Mouse (Mus musculus): Measurements from ENCODE around the gene Epha1. TPM values are rescaled to one million over a fixed set of nuclear protein-coding genes. Genes with fewer than 3 reads are reported as not detected.

Epha1 gene
- polyA plus RNA-seq, 1 experiment from 2014 or later, result 0.96 TPM

- no peak for ATAC-seq (ENCODE audit: insufficient number of reproducible peaks, insufficient read depth, low FRiP score, low read depth)
- H3K27me3 ChIP-seq (ENCODE audit: control insufficient read depth, insufficient read depth, low read length), result peaks cover 29% of the 10 kb centered on the region
- H3K9ac ChIP-seq (ENCODE audit: low read length), result no peak overlapping the region
- peaks cover 7% of the 10 kb centered on the region; the same call in 1 of the 2 replicates for H3K36me3 ChIP-seq (ENCODE audit: control insufficient read depth, insufficient read depth, low read length)
- 66% methylated on average over 4 of the region's 4 CpGs for WGBS
- H3K4me1 ChIP-seq (ENCODE audit: control insufficient read depth in 2 of 2, insufficient read depth in 2 of 2, low read length in 2 of 2), result peaks cover under 1 to 2% of the 10 kb centered on the region in 2 experiments; a peak in 2 of 4 replicates
- H3K27ac ChIP-seq (replicated peaks in 1 of 2; ENCODE audit: control insufficient read depth in 1 of 2, insufficient read depth in 1 of 2, low read depth in 2 of 2, low read length in 2 of 2), result no peak overlapping the region
- no peak overlapping the region for H3K4me3 ChIP-seq (ENCODE audit: control insufficient read depth in 1 of 2, insufficient read depth in 1 of 2, low read depth in 1 of 2, low read length in 2 of 2)
- no peak overlapping the region for H3K4me2 ChIP-seq (ENCODE audit: low read length)
- no peaks in the 10 kb centered on the region for H3K9me3 ChIP-seq (ENCODE audit: control insufficient read depth, low read length)
Observed at GRCm38 (mm10) chr6:42318293-42318692, 54.8 kb downstream of the Epha1 start.

- peaks cover 54% of the 10 kb centered on the region for H3K36me3 ChIP-seq (ENCODE audit: control insufficient read depth, insufficient read depth, low read length)
- no peak overlapping the region for H3K27ac ChIP-seq (replicated peaks in 1 of 2; ENCODE audit: control insufficient read depth in 1 of 2, insufficient read depth in 1 of 2, low read depth in 2 of 2, low read length in 2 of 2)
- WGBS, result 73% methylated on average over 2 of the region's 2 CpGs
- no peaks in the 10 kb centered on the region for H3K9me3 ChIP-seq (ENCODE audit: control insufficient read depth, low read length)
- no peaks in the 10 kb centered on the region for H3K27me3 ChIP-seq (ENCODE audit: control insufficient read depth, insufficient read depth, low read length)
- H3K9ac ChIP-seq (ENCODE audit: low read length), result no peak overlapping the region
- no peak overlapping the region for H3K4me3 ChIP-seq (ENCODE audit: control insufficient read depth in 1 of 2, insufficient read depth in 1 of 2, low read depth in 1 of 2, low read length in 2 of 2)
- no peaks in the 10 kb centered on the region for H3K4me1 ChIP-seq (ENCODE audit: control insufficient read depth in 2 of 2, insufficient read depth in 2 of 2, low read length in 2 of 2)
- H3K4me2 ChIP-seq (ENCODE audit: low read length), result no peak overlapping the region
- ATAC-seq (ENCODE audit: insufficient number of reproducible peaks, insufficient read depth, low FRiP score, low read depth), result no peak
Observed at GRCm38 (mm10) chr6:42310427-42311053, 62.5 kb downstream of the Epha1 start.

DNA sequence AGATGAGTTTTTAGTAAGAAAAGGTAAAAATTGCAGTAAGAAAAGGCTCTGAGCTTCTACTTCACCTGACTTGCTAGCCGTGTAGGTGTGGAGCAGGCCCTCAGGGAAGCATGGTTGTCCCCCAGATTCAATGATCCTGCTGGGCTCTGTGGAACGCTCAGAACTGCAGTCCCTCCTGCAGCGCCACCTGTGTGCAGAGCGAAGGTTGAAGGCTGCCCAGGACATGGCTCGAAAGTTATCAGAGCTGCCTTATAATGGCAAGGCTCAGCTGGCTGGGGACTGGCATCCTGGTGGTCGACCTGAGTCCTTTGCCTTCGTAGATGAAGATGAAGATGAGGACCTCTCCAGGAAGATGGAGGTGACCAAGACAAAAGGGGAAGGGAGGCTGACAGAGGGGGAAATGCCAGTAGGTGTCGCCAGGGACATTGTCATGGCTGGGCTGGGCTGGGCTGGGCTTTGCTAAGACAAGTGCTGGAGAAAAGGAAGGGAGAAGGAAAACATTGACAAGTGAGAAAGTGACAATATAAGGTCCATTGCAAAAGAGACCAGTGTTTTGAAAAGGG, 63.2 kb downstream of the Epha1 start:
- peaks cover 54% of the 10 kb centered on the region for H3K36me3 ChIP-seq (ENCODE audit: control insufficient read depth, insufficient read depth, low read length)
- no peak overlapping the region for H3K27ac ChIP-seq (replicated peaks in 1 of 2; ENCODE audit: control insufficient read depth in 1 of 2, insufficient read depth in 1 of 2, low read depth in 2 of 2, low read length in 2 of 2)
- H3K9me3 ChIP-seq (ENCODE audit: control insufficient read depth, low read length), result no peaks in the 10 kb centered on the region
- H3K4me2 ChIP-seq (ENCODE audit: low read length), result no peak overlapping the region
- H3K4me1 ChIP-seq (ENCODE audit: control insufficient read depth in 2 of 2, insufficient read depth in 2 of 2, low read length in 2 of 2), result no peaks in the 10 kb centered on the region
- H3K9ac ChIP-seq (ENCODE audit: low read length), result no peak overlapping the region
- H3K27me3 ChIP-seq (ENCODE audit: control insufficient read depth, insufficient read depth, low read length), result no peaks in the 10 kb centered on the region
- H3K4me3 ChIP-seq (ENCODE audit: control insufficient read depth in 1 of 2, insufficient read depth in 1 of 2, low read depth in 1 of 2, low read length in 2 of 2), result no peak overlapping the region
- 48% methylated on average over 8 of the region's 8 CpGs for WGBS
- ATAC-seq (ENCODE audit: insufficient number of reproducible peaks, insufficient read depth, low FRiP score, low read depth), result no peak

Other genes starting within 250 kb of the Epha1 start
- gene Tas2r139, start 232.3 kb downstream of the Epha1 start, polyA plus RNA-seq (2014; fragmentation: Nextera tagmentation; extraction: Ambion mirVana), result not detected in 2 replicates
- gene Tas2r144, start 157.9 kb downstream of the Epha1 start, polyA plus RNA-seq (2014; fragmentation: Nextera tagmentation; extraction: Ambion mirVana), result not detected in 2 replicates
- 12.5 and 14.5 TPM in 2 replicates for gene Gstk1, start 127.3 kb downstream of the Epha1 start, polyA plus RNA-seq (2014; fragmentation: Nextera tagmentation; extraction: Ambion mirVana)
- 0.23 TPM in 1 of 2 replicates, not detected in the other for gene Tmem139, start 111.3 kb downstream of the Epha1 start, polyA plus RNA-seq (2014; fragmentation: Nextera tagmentation; extraction: Ambion mirVana)
- 30.5 and 30.8 TPM in 2 replicates for gene Casp2, start 108.3 kb downstream of the Epha1 start, polyA plus RNA-seq (2014; fragmentation: Nextera tagmentation; extraction: Ambion mirVana)
- 0.40 and 0.86 TPM in 2 replicates for gene Clcn1, start 86.6 kb downstream of the Epha1 start, polyA plus RNA-seq (2014; fragmentation: Nextera tagmentation; extraction: Ambion mirVana)
- gene Fam131b, start 48.6 kb downstream of the Epha1 start, polyA plus RNA-seq (2014; fragmentation: Nextera tagmentation; extraction: Ambion mirVana), result 0.14 and 0.20 TPM in 2 replicates
- 167 and 173 TPM in 2 replicates for gene Zyx, start 23.6 kb downstream of the Epha1 start, polyA plus RNA-seq (2014; fragmentation: Nextera tagmentation; extraction: Ambion mirVana)
- not detected in 2 replicates for gene Tas2r143, start 27.0 kb upstream of the Epha1 start, polyA plus RNA-seq (2014; fragmentation: Nextera tagmentation; extraction: Ambion mirVana)
- not detected in 2 replicates for gene Tas2r135, start 32.2 kb upstream of the Epha1 start, polyA plus RNA-seq (2014; fragmentation: Nextera tagmentation; extraction: Ambion mirVana)
- not detected in 2 replicates for gene Tas2r126, start 61.3 kb upstream of the Epha1 start, polyA plus RNA-seq (2014; fragmentation: Nextera tagmentation; extraction: Ambion mirVana)
- gene Olfr458, start 91.9 kb upstream of the Epha1 start, polyA plus RNA-seq (2014; fragmentation: Nextera tagmentation; extraction: Ambion mirVana), result not detected in 2 replicates
- 0.07 TPM in 1 of 2 replicates, not detected in the other for gene Olfr457, start 103.1 kb upstream of the Epha1 start, polyA plus RNA-seq (2014; fragmentation: Nextera tagmentation; extraction: Ambion mirVana)
- not detected in 2 replicates for gene Olfr456, start 113.9 kb upstream of the Epha1 start, polyA plus RNA-seq (2014; fragmentation: Nextera tagmentation; extraction: Ambion mirVana)
- not detected in 2 replicates for gene Olfr455, start 174.3 kb upstream of the Epha1 start, polyA plus RNA-seq (2014; fragmentation: Nextera tagmentation; extraction: Ambion mirVana)
- 0.08 TPM in 1 of 2 replicates, not detected in the other for gene Tcaf3, start 224.4 kb upstream of the Epha1 start, polyA plus RNA-seq (2014; fragmentation: Nextera tagmentation; extraction: Ambion mirVana)

All from heart, embryonic 14.5 days (tissue).